Mouse (Mus musculus): Measurements from ENCODE around the gene Mmachc. TPM values are rescaled to one million over a fixed set of nuclear protein-coding genes. Genes with fewer than 3 reads are reported as not detected.

Mmachc gene
- polyA plus RNA-seq, 1 experiment: 0.18 TPM

- Histone ChIP-seq H3K27me3 (replicated peaks) (peaks cover 8% of the 10 kb centered on the region), H3K36me3 (replicated peaks; ENCODE audit: low read length) (no peaks in the 10 kb centered on the region), H3K9me3 (peaks cover 8% of the 10 kb centered on the region), H3K4me3 (replicated peaks) (no peak overlapping the region), H3K4me1 (peaks cover 31% of the 10 kb centered on the region)
- TF ChIP-seq FLI1 (IDR thresholded peaks at IDR 0.05; ENCODE audit: low read length) (no peak), GATA1 (IDR thresholded peaks at IDR 0.05; ENCODE audit: borderline replicate concordance, low read length) (no peak)
Observed at GRCm38 (mm10) chr4:116657971-116658370, 50.2 kb downstream of the Mmachc start.

- Histone ChIP-seq H3K4me3 (replicated peaks) (no peak overlapping the region), H3K36me3 (replicated peaks; ENCODE audit: low read length) (no peaks in the 10 kb centered on the region), H3K4me1 (peaks cover 40% of the 10 kb centered on the region), H3K27me3 (replicated peaks) (peaks cover 7% of the 10 kb centered on the region), H3K9me3 (no peaks in the 10 kb centered on the region)
- TF ChIP-seq GATA1 (IDR thresholded peaks at IDR 0.05; ENCODE audit: borderline replicate concordance, low read length) (no peak), FLI1 (IDR thresholded peaks at IDR 0.05; ENCODE audit: low read length) (no peak)
Observed at GRCm38 (mm10) chr4:116655658-116656057, 52.5 kb downstream of the Mmachc start.

GRCm38 (mm10) chr4:116655100-116655499 is 53.1 kb downstream of the Mmachc start:
- Histone ChIP-seq H3K36me3 (replicated peaks; ENCODE audit: low read length) (peaks cover under 1% of the 10 kb centered on the region), H3K27me3 (replicated peaks) (peaks cover 7% of the 10 kb centered on the region), H3K4me3 (replicated peaks) (no peak overlapping the region), H3K9me3 (no peaks in the 10 kb centered on the region), H3K4me1 (peaks cover 41% of the 10 kb centered on the region)
- TF ChIP-seq FLI1 (IDR thresholded peaks at IDR 0.05; ENCODE audit: low read length): no peak
- no peak for TF ChIP-seq GATA1 (IDR thresholded peaks at IDR 0.05; ENCODE audit: borderline replicate concordance, low read length)

GRCm38 (mm10) chr4:116653228-116653627 is 55.0 kb downstream of the Mmachc start:
- H3K4me3 ChIP-seq (replicated peaks): no peak overlapping the region
- H3K9me3 ChIP-seq: no peaks in the 10 kb centered on the region
- H3K36me3 ChIP-seq (replicated peaks; ENCODE audit: low read length): peaks cover 7% of the 10 kb centered on the region
- H3K4me1 ChIP-seq: peaks cover 54% of the 10 kb centered on the region
- no peak for TF ChIP-seq FLI1 (IDR thresholded peaks at IDR 0.05; ENCODE audit: low read length)
- TF ChIP-seq GATA1 (IDR thresholded peaks at IDR 0.05; ENCODE audit: borderline replicate concordance, low read length): no peak
- H3K27me3 ChIP-seq (replicated peaks): peaks cover 4% of the 10 kb centered on the region

Other genes starting within 250 kb of the Mmachc start
- 49.7 and 201 TPM in 2 replicates for gene Mast2, start 244.2 kb downstream of the Mmachc start, polyA plus RNA-seq (2012; ENCODE audit: insufficient read depth, low replicate concordance)
- 1.2 TPM in 1 of 2 replicates, not detected in the other for gene Ipp, start 200.9 kb downstream of the Mmachc start, polyA plus RNA-seq (2012; ENCODE audit: insufficient read depth, low replicate concordance)
- gene Tmem69, start 152.5 kb downstream of the Mmachc start, polyA plus RNA-seq (2012; ENCODE audit: insufficient read depth, low replicate concordance): 0.93 TPM in 1 of 2 replicates, not detected in the other
- 3.6 and 4.9 TPM in 2 replicates for gene Gpbp1l1, start 150.7 kb downstream of the Mmachc start, polyA plus RNA-seq (2012; ENCODE audit: insufficient read depth, low replicate concordance)
- 0.31 and 2.6 TPM in 2 replicates for gene Ccdc17, start 111.8 kb downstream of the Mmachc start, polyA plus RNA-seq (2012; ENCODE audit: insufficient read depth, low replicate concordance)
- gene Nasp, start 80.5 kb downstream of the Mmachc start, polyA plus RNA-seq (2012; ENCODE audit: insufficient read depth, low replicate concordance): 2.1 and 5.4 TPM in 2 replicates
- 135 and 303 TPM in 2 replicates for gene Akr1a1, start 56.7 kb downstream of the Mmachc start, polyA plus RNA-seq (2012; ENCODE audit: insufficient read depth, low replicate concordance)
- 13.8 TPM in 1 of 2 replicates, not detected in the other for gene Prdx1, start 22.9 kb downstream of the Mmachc start, polyA plus RNA-seq (2012; ENCODE audit: insufficient read depth, low replicate concordance)
- gene Ccdc163, start 103 bp upstream of the Mmachc start, polyA plus RNA-seq (2012; ENCODE audit: insufficient read depth, low replicate concordance): 1.9 TPM in 1 of 2 replicates, not detected in the other
- gene Tesk2, start 12.5 kb upstream of the Mmachc start, polyA plus RNA-seq (2012; ENCODE audit: insufficient read depth, low replicate concordance): 0.66 and 1.1 TPM in 2 replicates
- 1.3 TPM in 1 of 2 replicates, not detected in the other for gene Toe1, start 99.2 kb upstream of the Mmachc start, polyA plus RNA-seq (2012; ENCODE audit: insufficient read depth, low replicate concordance)
- gene Mutyh, start 99.3 kb upstream of the Mmachc start, polyA plus RNA-seq (2012; ENCODE audit: insufficient read depth, low replicate concordance): 1.6 and 4.5 TPM in 2 replicates
- gene Hpdl, start 113.3 kb upstream of the Mmachc start, polyA plus RNA-seq (2012; ENCODE audit: insufficient read depth, low replicate concordance): 0.54 and 0.94 TPM in 2 replicates
- 0.29 and 0.63 TPM in 2 replicates for gene Zswim5, start 169.0 kb upstream of the Mmachc start, polyA plus RNA-seq (2012; ENCODE audit: insufficient read depth, low replicate concordance)

Measured in megakaryocyte, embryonic 14.5 days (primary cell).